Mouse (Mus musculus) embryo, embryonic 11.5 days (tissue): ENCODE measurements around the gene Nos1ap.

Experiments
- DNase-seq: peaks from one replicate; pipeline ENCODE4 v3.0.0-alpha.2; 2012; ENCODE audit warnings: low read depth, low spot score

Gene Nos1ap

GRCm38 (mm10) chr1:170588879-170589218, 812 bp downstream of the Nos1ap start:
- DNase-seq, result no peak

GRCm38 (mm10) chr1:170588353-170588752, 1.3 kb downstream of the Nos1ap start:
- DNase-seq, result no peak

GRCm38 (mm10) chr1:170586715-170587114, 2.9 kb downstream of the Nos1ap start:
- no peak for DNase-seq

GRCm38 (mm10) chr1:170583925-170584324, 5.7 kb downstream of the Nos1ap start:
- DNase-seq, result no peak

- no peak for DNase-seq
Measured at GRCm38 (mm10) chr1:170582341-170582740, 7.3 kb downstream of the Nos1ap start.

- DNase-seq, result no peak
Measured at GRCm38 (mm10) chr1:170580485-170581110, 9.1 kb downstream of the Nos1ap start.

- no peak for DNase-seq
Measured at GRCm38 (mm10) chr1:170579476-170579875, 10.2 kb downstream of the Nos1ap start.

GRCm38 (mm10) chr1:170579063-170579462, 10.6 kb downstream of the Nos1ap start:
- DNase-seq, result no peak

- no peak for DNase-seq
Measured at GRCm38 (mm10) chr1:170576728-170577065, 13.0 kb downstream of the Nos1ap start.

- DNase-seq, result no peak
Measured at GRCm38 (mm10) chr1:170576012-170576727, 13.5 kb downstream of the Nos1ap start.

GRCm38 (mm10) chr1:170573117-170573516, 16.5 kb downstream of the Nos1ap start:
- no peak for DNase-seq

GRCm38 (mm10) chr1:170566969-170567368, 22.7 kb downstream of the Nos1ap start:
- no peak for DNase-seq

GRCm38 (mm10) chr1:170566538-170566937, 23.1 kb downstream of the Nos1ap start:
- DNase-seq, result no peak

GRCm38 (mm10) chr1:170564926-170565325, 24.7 kb downstream of the Nos1ap start:
- no peak for DNase-seq

GRCm38 (mm10) chr1:170562431-170562830, 27.2 kb downstream of the Nos1ap start:
- DNase-seq, result no peak

GRCm38 (mm10) chr1:170560768-170561167, 28.9 kb downstream of the Nos1ap start:
- no peak for DNase-seq

GRCm38 (mm10) chr1:170557962-170558361, 31.7 kb downstream of the Nos1ap start:
- DNase-seq, result no peak

GRCm38 (mm10) chr1:170556696-170557095, 33.0 kb downstream of the Nos1ap start:
- no peak for DNase-seq

- no peak for DNase-seq
Measured at GRCm38 (mm10) chr1:170554939-170555293, 34.7 kb downstream of the Nos1ap start.

- DNase-seq, result no peak
Measured at GRCm38 (mm10) chr1:170554235-170554938, 35.3 kb downstream of the Nos1ap start.

GRCm38 (mm10) chr1:170550649-170551440, 38.8 kb downstream of the Nos1ap start:
- DNase-seq, result no peak

GRCm38 (mm10) chr1:170549059-170549458, 40.6 kb downstream of the Nos1ap start:
- DNase-seq, result no peak
